Mouse (Mus musculus): ENCODE data around the gene Ppm1h. TPM values are rescaled to one million over a fixed set of nuclear protein-coding genes. Genes with fewer than 3 reads are reported as not detected.
A peak's percentile ranks its signal among the peaks of the same experiment; 100 is the strongest.

The Ppm1h gene
- total and polyA plus RNA-seq, 2 experiments from 2014 or later, result 31.1 to 31.7 TPM

GRCm38 (mm10) chr10:122862386-122863023 lies 183.9 kb downstream of the Ppm1h start:
- DNase-seq, result no peak

DNA sequence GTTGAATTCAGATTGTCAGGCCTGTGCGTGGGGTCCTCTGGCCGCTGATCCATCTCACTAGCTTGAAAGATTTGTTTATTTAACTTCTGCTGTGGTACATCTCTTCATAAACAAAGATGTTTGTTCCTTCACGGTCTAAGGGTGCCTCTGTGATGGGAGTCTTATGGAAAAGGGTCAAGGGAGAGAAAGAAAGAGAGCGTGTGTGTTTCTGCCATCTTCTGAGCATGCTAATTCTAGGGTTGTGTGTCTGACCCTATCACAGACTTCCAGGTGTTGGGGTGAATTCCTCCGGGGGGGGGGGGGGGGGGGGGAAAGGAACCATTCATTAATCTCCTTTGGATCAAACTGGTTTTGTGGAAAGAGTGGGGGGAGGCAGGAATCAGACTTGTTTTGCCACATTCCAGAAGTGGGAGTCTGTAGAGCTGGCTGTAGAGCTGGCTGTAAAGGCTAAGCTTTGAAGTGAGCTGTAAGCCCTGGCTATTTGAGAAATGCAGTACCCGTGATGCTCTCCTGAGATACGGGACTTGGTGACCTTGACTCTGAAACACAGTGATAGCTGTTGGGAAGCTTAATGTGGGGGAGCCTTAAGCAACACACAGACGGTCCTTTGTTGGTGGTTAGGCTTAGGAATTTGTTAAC lies 191.4 kb downstream of the Ppm1h start:
- H3K4me3 ChIP-seq (ENCODE audit: low read depth, low read length), result no peak overlapping the region
- 72% methylated on average over 7 of the region's 8 CpGs for WGBS
- H3K4me2 ChIP-seq (ENCODE audit: low read depth), result no peak overlapping the region
- no peak overlapping the region for H3K9ac ChIP-seq
- no peak overlapping the region for H3K27ac ChIP-seq (ENCODE audit: low read depth, low read length)
- no peak for ATAC-seq
- H3K9me3 ChIP-seq (ENCODE audit: low read length), result no peaks in the 10 kb centered on the region
- H3K4me1 ChIP-seq (ENCODE audit: insufficient read depth), result no peaks in the 10 kb centered on the region
- DNase-seq, result no peak
- no peaks in the 10 kb centered on the region for H3K27me3 ChIP-seq (ENCODE audit: insufficient read depth, low read length)
- H3K36me3 ChIP-seq (ENCODE audit: insufficient read depth), result no peaks in the 10 kb centered on the region
- no peak for TF ChIP-seq CTCF (IDR thresholded peaks at IDR 0.05; ENCODE audit: low read depth)

More at GRCm38 (mm10) chr10:122862386-122863023, 183.9 kb downstream of the Ppm1h start:
- Histone ChIP-seq H3K27me3 (ENCODE audit: insufficient read depth, low read length) (no peaks in the 10 kb centered on the region), H3K9me3 (ENCODE audit: low read length) (no peaks in the 10 kb centered on the region), H3K4me2 (ENCODE audit: low read depth) (no peak overlapping the region), H3K27ac (ENCODE audit: low read depth, low read length) (no peak overlapping the region), H3K4me3 (ENCODE audit: low read depth, low read length) (no peak overlapping the region), H3K4me1 (ENCODE audit: insufficient read depth) (no peaks in the 10 kb centered on the region), H3K36me3 (ENCODE audit: insufficient read depth) (no peaks in the 10 kb centered on the region), H3K9ac (no peak overlapping the region)
- ATAC-seq, result peak; percentile 27; the same call in 1 of the 2 replicates
- 67% methylated on average over 17 of the region's 17 CpGs for WGBS
- no peak for TF ChIP-seq CTCF (IDR thresholded peaks at IDR 0.05; ENCODE audit: low read depth)

- Histone ChIP-seq H3K9me3 (ENCODE audit: low read length) (no peaks in the 10 kb centered on the region), H3K36me3 (ENCODE audit: insufficient read depth) (no peaks in the 10 kb centered on the region), H3K27ac (ENCODE audit: low read depth, low read length) (no peak overlapping the region), H3K4me2 (ENCODE audit: low read depth) (no peak overlapping the region), H3K27me3 (ENCODE audit: insufficient read depth, low read length) (no peaks in the 10 kb centered on the region), H3K4me3 (ENCODE audit: low read depth, low read length) (no peak overlapping the region), H3K4me1 (ENCODE audit: insufficient read depth) (no peaks in the 10 kb centered on the region), H3K9ac (no peak overlapping the region)
- 81% methylated on average over 3 of the region's 3 CpGs for WGBS
- no peak for ATAC-seq
- no peak for TF ChIP-seq CTCF (IDR thresholded peaks at IDR 0.05; ENCODE audit: low read depth)
- DNase-seq, result no peak
These were observed 192.4 kb downstream of the Ppm1h start for GRCm38 (mm10) chr10:122870848-122871494.

GRCm38 (mm10) chr10:122872720-122873119 lies 194.2 kb downstream of the Ppm1h start:
- H3K9me3 ChIP-seq (ENCODE audit: low read length), result no peaks in the 10 kb centered on the region
- no peak for DNase-seq
- no peak for TF ChIP-seq CTCF (IDR thresholded peaks at IDR 0.05; ENCODE audit: low read depth)
- H3K4me3 ChIP-seq (ENCODE audit: low read depth, low read length), result no peak overlapping the region
- 95% methylated on average over 8 of the region's 8 CpGs for WGBS
- no peak for ATAC-seq
- no peak overlapping the region for H3K27ac ChIP-seq (ENCODE audit: low read depth, low read length)
- no peak overlapping the region for H3K4me2 ChIP-seq (ENCODE audit: low read depth)
- no peaks in the 10 kb centered on the region for H3K36me3 ChIP-seq (ENCODE audit: insufficient read depth)
- H3K9ac ChIP-seq, result no peak overlapping the region
- no peaks in the 10 kb centered on the region for H3K4me1 ChIP-seq (ENCODE audit: insufficient read depth)
- H3K27me3 ChIP-seq (ENCODE audit: insufficient read depth, low read length), result no peaks in the 10 kb centered on the region

GRCm38 (mm10) chr10:122876964-122877363 lies 198.4 kb downstream of the Ppm1h start:
- ATAC-seq (no peak), DNase-seq (no peak)
- Histone ChIP-seq H3K27me3 (ENCODE audit: insufficient read depth, low read length) (no peaks in the 10 kb centered on the region), H3K4me2 (ENCODE audit: low read depth) (no peak overlapping the region), H3K9me3 (ENCODE audit: low read length) (no peaks in the 10 kb centered on the region), H3K36me3 (ENCODE audit: insufficient read depth) (no peaks in the 10 kb centered on the region), H3K9ac (no peak overlapping the region), H3K4me1 (ENCODE audit: insufficient read depth) (no peaks in the 10 kb centered on the region), H3K27ac (ENCODE audit: low read depth, low read length) (no peak overlapping the region), H3K4me3 (ENCODE audit: low read depth, low read length) (no peak overlapping the region)
- no peak for TF ChIP-seq CTCF (IDR thresholded peaks at IDR 0.05; ENCODE audit: low read depth)
- WGBS, result 93% methylated on average over 4 of the region's 4 CpGs

DNA sequence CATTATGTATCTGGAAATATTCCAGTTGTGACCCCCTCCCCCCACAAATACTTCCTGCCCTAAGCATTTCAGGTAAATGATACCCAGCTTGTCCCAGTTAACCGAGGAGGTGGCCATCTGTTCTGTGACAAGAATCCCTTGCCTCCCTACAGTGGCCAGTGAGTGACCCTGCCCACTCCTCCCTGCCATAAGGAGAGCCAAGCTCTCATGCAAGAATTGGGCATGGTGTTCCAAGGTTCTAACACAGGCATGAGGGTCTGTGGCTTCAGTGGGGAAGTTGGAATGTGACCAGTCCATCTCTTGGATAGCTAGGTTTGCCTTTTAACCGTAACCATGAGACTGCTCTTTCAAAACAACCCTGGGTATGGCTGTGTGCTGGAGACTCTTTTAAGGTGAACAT lies 198.9 kb downstream of the Ppm1h start:
- H3K27me3 ChIP-seq (ENCODE audit: insufficient read depth, low read length), result no peaks in the 10 kb centered on the region
- no peak overlapping the region for H3K4me3 ChIP-seq (ENCODE audit: low read depth, low read length)
- H3K4me2 ChIP-seq (ENCODE audit: low read depth), result no peak overlapping the region
- no peak overlapping the region for H3K27ac ChIP-seq (ENCODE audit: low read depth, low read length)
- no peak for DNase-seq
- WGBS, result 85% methylated on average over 2 of the region's 2 CpGs
- no peaks in the 10 kb centered on the region for H3K36me3 ChIP-seq (ENCODE audit: insufficient read depth)
- no peak for TF ChIP-seq CTCF (IDR thresholded peaks at IDR 0.05; ENCODE audit: low read depth)
- H3K9ac ChIP-seq, result no peak overlapping the region
- ATAC-seq, result no peak
- no peaks in the 10 kb centered on the region for H3K4me1 ChIP-seq (ENCODE audit: insufficient read depth)
- H3K9me3 ChIP-seq (ENCODE audit: low read length), result no peaks in the 10 kb centered on the region

DNA sequence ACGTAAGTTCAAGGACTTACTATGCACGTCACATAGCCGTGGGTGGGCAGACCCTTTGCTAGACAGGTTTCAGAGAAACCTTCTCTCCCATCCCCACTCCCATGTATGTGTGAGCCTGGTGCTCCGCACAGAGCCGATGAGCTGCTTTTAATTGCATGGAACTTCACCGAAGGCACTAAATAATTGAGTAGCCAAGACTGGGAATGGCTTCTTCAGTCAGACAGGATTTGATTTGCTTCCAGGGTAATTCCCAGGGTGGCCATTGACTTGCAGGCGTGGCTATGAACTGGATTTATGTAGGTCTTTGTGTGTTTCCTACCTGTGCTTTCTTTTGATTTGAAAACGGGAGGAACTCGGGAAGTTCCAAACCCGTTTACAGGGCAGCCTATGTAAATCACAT lies 202.9 kb downstream of the Ppm1h start:
- DNase-seq, result no peak
- Histone ChIP-seq H3K27ac (ENCODE audit: low read depth, low read length) (no peak overlapping the region), H3K9ac (no peak overlapping the region), H3K9me3 (ENCODE audit: low read length) (no peaks in the 10 kb centered on the region), H3K4me2 (ENCODE audit: low read depth) (no peak overlapping the region), H3K4me1 (ENCODE audit: insufficient read depth) (peaks cover 25% of the 10 kb centered on the region), H3K36me3 (ENCODE audit: insufficient read depth) (no peaks in the 10 kb centered on the region), H3K27me3 (ENCODE audit: insufficient read depth, low read length) (no peaks in the 10 kb centered on the region), H3K4me3 (ENCODE audit: low read depth, low read length) (no peak overlapping the region)
- TF ChIP-seq CTCF (IDR thresholded peaks at IDR 0.05; ENCODE audit: low read depth), result no peak
- ATAC-seq, result no peak
- 84% methylated on average over 10 of the region's 10 CpGs for WGBS

Measured in forebrain, postnatal 0 days (tissue).